Mouse (Mus musculus) mouse trophoblast stem cell (cell line): ENCODE results near the gene Smoc2.

Source experiments
- in situ Hi-C, 2 experiments: fragments of 300-500 bp; cut with MseI, MboI; formaldehyde crosslinking; loops; 2 replicates in 1 of 2; 3 replicates in 1 of 2; pipeline ENCODE4 v1.15.1; 2025

The Smoc2 gene

GRCm38 (mm10) chr17:14345556-14345955 is 66.2 kb downstream of the Smoc2 start:
- in situ Hi-C loops = no loop called here

DNA sequence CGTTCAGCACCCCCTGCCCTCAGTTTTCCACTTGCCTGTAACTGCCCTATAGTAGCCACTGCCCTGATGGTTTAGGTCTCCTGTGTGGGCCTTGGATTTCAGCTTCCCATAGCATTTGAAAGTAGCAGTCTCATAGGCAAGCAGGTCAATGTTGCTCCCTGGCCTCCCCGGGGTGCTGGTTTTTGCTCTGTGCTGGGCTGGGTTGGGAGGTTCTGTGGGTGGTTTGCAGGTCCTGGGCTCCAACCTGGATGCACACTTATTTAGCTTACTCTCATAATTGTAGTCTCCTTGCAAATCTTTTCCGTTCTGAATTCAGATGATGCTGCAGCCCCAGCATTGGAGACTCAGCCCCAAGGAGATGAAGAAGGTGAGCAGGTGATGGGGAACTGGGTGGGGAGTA is 67.6 kb downstream of the Smoc2 start:
- in situ Hi-C loops = no loop called here

DNA sequence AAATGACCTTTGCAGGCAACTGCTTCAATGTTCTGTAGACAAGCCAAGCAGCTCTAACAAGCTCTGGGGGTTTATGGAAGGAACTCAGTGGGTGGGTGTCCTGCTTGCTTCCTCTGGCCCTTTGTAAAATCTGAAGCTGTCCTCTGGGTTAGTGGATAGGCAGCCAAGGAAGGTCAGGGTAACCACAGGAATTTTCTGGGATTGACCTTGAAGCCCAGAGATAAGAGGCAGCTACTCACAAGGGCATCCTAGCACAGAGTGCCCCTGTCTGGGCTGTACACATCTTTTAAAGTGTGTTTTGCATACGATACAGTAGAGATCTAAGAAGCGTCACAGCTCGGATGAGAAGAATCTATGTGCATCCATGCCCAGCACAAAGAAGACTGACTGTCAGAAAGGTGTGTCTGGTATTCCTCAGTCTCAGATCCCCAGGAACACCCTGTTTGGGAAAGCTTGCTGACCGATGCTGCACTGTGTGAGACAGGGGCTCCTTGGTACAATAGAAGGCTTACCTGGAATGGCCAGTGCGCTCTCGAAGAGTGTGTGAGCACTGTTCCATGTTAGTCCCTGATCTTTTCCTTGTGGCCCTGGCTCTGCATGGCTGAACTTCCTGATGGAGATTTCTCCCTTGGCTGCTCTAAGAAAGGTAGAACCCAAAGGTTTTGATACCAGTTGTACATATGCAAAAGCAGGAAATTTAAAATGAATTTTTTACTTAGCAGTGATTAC is 69.9 kb downstream of the Smoc2 start:
- in situ Hi-C loops = no loop called here

GRCm38 (mm10) chr17:14353219-14354079 is 74.1 kb downstream of the Smoc2 start:
- in situ Hi-C loops = no loop called here

- in situ Hi-C loops = no loop called here
Measured at GRCm38 (mm10) chr17:14361511-14361910, 82.2 kb downstream of the Smoc2 start.

DNA sequence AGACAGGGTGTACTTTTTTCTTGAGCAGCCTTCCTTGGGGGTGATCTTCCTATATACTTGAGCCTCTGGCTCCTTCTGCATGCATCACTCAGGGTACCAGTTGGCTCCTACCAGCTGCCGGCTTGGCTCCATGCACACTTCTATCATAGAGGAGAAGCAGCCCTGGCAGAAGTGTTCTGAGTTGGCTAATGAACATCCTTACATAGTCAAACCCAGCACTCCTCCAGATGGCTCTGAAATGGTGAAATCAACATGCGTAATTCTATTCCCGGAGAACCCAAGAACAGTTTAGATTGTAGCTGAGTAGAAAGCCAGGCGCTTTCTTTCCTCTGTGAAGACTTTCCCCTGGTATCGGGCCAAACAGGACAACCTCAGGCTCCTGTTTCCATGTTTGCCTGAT is 91.2 kb downstream of the Smoc2 start:
- in situ Hi-C loops = no loop called here

DNA sequence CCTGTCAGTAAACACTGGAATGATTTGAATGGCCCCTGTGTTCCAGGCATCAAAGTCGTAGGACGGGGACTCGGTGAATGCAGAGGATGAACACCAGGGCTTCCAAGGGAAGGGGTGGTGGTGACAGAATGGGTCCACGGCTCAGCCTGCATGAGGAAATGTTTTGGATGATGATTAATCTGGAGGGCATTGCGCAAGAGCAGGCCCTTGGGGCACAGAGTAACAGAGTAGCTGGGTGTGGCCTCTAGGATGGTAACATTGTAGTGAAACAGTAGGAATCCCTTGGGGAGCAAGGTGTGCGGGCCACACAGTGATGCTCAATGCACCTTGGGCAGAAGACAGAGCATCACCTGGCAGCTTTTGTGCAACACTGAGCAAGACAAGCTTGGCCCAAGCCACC is 92.3 kb downstream of the Smoc2 start:
- in situ Hi-C loops = no loop called here

GRCm38 (mm10) chr17:14372324-14373145 is 93.2 kb downstream of the Smoc2 start:
- in situ Hi-C loops = no loop called here

DNA sequence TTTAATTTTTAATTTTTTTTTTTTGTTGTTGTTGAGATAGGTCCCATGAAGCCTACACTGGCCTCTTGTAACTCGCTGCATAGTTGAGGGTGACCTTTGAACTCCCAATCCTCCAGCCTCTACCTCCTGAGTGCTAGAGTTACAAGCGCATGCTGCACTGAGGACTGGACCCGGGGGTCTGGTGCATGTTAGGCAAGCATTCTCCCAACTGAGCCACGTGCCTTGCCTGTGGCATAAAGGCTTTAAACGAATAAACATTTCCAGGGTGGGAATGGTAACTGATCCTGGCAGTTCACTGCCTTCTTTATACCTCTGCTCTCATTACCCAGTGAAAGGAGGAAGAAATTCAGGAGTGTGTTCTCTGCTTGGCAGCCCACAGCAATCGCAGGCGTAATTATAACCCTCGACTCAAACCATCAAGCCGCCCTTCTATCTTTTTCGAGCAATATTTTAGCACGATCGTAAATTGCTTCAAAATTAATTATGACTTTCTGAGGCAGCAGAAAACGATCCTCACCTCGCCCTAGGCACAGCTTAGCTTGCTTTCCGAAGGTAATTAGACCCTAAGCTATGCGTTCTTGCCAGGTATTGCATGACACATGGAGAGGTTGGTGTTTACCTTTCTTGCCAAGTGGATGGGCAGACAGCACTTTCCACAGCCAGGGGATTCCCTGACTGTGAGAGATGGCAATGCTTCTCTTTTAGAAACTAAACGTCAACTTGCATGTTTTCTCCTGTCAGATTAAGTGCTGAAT is 99.6 kb downstream of the Smoc2 start:
- in situ Hi-C loops = no loop called here

- in situ Hi-C loops = no loop called here
Measured at GRCm38 (mm10) chr17:14379518-14379917, 100.2 kb downstream of the Smoc2 start.

DNA sequence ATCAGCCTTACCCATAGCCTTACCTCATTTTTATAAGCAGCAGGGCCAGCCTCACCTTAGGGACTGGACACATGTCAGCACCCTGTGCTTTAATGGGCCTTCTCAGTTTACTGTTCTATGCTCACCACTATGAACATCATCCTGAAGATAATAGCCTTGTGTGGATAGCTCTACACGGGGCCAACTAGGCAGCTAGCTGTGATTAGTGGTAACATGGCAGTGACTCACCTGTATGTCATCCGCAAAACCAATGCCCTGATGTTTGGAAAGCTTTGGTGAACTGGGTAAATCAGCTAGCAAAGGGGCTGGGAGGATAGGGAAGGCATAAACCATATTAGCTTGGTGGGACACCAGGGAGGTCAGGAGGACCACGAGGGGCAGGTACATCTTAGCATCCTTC is 100.7 kb downstream of the Smoc2 start:
- in situ Hi-C loops = no loop called here

DNA sequence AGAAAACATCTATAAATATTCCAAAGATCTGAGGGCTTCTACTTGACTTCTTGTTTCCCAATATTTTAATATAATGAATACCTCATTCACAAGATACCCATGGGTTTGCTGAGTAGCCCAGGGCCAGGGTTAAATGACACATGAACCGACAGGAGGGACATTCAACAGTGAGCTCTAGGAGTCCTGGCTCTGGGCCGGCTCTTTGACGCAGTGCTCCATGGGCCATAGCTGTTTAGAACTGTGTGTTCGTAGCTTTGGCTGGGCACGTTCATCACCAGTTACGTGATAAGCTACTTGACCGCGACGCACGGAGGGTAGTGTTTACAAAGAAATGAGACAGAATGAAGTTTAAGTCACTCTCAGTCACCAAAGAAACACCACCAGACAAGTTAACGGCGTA is 101.2 kb downstream of the Smoc2 start:
- in situ Hi-C loops = no loop called here

- in situ Hi-C loops = no loop called here
Measured at GRCm38 (mm10) chr17:14381482-14381881, 102.2 kb downstream of the Smoc2 start.

GRCm38 (mm10) chr17:14383981-14384380 is 104.7 kb downstream of the Smoc2 start:
- in situ Hi-C loops = no loop called here

DNA sequence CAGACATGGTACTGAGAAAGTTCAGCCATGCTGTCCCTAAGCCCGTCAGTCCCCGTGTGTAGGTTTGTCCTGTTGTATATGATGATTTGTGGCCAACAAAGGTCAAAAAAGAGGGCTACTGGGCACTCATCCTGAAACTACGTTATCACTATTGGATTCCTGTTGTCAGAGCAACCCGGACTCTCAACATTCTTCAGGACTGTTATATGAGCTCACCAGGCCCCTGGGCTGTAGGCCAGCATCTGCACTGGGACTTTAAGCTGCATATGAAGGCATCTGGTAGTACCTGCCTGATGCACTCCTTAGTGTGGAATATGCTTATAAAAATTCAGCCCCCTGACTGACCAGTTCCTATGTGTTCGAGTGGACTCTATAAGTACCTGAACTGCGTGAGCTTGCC is 105.7 kb downstream of the Smoc2 start:
- in situ Hi-C loops = no loop called here

DNA sequence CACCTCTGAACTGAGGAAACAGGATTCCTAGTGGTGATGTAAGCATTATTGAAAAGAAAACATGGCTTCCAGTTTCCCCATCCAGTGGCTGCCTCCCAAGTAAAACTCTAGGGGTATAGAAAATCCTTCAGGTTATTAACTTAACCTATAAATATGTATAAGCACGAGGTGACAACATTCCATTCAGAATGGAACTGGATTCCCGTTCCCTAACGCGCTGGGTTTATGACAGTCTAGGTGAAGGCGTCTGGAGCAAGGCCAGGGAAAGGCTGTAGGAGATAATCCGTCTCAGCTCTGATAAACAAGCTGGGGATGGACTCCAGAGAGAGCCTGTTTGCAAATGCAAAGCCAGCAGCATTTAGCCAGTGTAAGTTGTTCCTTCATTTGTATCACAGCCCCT is 108.0 kb downstream of the Smoc2 start:
- in situ Hi-C loops = no loop called here

DNA sequence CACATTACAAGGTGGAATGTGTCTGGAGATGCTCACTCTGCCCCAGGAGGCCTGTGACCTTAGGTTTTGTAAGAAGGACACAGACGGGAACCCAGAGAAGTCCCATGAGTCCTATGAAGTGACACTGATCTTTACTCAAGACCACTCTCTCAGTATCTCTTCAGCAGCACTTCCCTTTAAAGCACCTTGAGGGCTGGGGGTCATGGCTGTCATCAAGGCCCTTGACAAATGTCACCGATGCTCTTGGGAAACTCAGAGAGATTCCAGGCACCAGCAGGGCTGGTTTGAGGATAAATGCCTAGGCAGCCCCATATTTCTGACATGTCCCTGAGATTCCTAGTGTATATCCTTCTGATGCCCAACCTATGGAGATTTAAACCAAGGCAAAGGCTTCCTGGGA is 113.1 kb downstream of the Smoc2 start:
- in situ Hi-C loops = no loop called here

DNA sequence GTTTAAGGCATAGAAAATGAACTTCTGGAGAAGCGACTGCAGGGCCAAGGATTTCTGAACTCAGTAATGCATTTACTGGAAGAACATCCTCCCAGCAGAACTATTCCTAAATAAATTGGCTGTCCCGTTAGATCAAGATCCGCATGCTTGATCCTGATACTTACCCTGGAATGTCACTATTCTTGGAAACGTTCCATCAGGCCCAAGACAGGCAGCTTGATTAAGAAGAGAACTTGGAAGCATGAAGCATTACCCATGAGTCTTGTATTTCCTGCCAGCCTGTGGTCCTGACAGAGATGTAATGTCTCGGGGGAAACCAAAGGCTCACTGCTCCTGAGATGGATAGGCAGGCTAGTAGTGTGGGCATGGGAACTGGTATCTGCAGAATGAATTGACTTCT is 115.6 kb downstream of the Smoc2 start:
- in situ Hi-C loops = no loop called here

- in situ Hi-C loops = no loop called here
Measured at GRCm38 (mm10) chr17:14397456-14397855, 118.2 kb downstream of the Smoc2 start.

GRCm38 (mm10) chr17:14398650-14399424 is 119.5 kb downstream of the Smoc2 start:
- in situ Hi-C loops = no loop called here

DNA sequence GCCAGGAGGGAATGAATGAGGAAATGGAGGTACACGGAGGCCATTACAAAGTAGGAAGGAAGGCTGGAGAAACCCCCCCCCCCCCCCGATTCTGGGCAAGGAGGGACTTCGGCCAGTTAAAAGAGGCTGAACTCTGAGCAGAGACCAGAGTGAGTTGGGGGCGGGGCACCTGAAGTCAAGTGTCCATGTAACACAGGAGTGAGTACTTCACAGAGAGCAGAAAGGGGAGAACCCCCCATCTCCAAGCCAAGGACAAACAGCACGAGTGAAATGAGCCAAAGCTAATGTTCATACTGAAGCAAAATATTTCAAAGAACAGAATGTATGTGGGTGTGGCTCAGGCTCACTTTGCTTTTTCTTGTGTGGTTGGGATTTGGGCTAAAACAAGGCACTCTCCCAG is 121.7 kb downstream of the Smoc2 start:
- in situ Hi-C loops = no loop called here
